9 mouse cellular contexts compared by ENCODE assay signal in the genomic region with DNA sequence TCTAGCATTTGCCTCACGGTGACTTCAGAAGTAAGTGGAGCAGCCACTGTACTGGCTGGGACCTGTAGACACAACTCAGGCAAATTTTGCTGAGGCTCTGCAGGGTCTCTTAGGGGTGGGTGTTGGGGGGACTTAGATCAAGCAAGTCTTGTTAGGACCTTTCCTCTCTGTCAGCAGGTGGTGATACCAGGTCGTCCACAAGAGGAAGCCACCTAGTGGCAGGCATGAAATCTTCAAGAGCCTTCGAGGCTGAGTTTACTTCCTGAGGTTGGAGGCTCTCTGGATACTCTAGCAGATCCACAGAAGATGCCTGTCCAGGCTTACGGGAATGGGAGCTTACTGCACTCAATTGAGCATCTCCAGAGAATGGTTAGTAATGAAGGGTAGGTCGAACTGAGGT.
DNase-seq lines count a peak whose midpoint lies in the region; ATAC-seq and TF ChIP-seq lines count a peak whose summit lies in the region.
"Had no signal": no experiment of that assay in that cellular context is flagged by ENCODE, and none has a peak within 500 bp of the region (broad histone marks: within the 10 kb centered on the region; RNA-seq: fewer than 3 reads in every experiment).

No protein-coding gene starts in this region.

- no peaks in the 10 kb centered on the region for H3K27me3 ChIP-seq in liver, embryonic 14.5 days (ENCODE audit: control insufficient read depth, insufficient read depth, low read length)
- no peaks in the 10 kb centered on the region for H3K27me3 ChIP-seq in liver, embryonic 11.5 days (replicated peaks; ENCODE audit: control insufficient read depth, insufficient read depth, low read length)
- no peaks in the 10 kb centered on the region for H3K27me3 ChIP-seq in thymus, adult 2 months (ENCODE audit: control insufficient read depth, insufficient read depth, low read length)
- H3K27me3 ChIP-seq: limb, embryonic 13.5 days had no signal

- no peaks in the 10 kb centered on the region for H3K36me3 ChIP-seq in liver, embryonic 14.5 days (replicated peaks; ENCODE audit: control insufficient read depth, insufficient read depth, low read depth)
- H3K36me3 ChIP-seq in liver, embryonic 11.5 days (ENCODE audit: control insufficient read depth, insufficient read depth, low read length), result no peaks in the 10 kb centered on the region
- no peaks in the 10 kb centered on the region for H3K36me3 ChIP-seq in thymus, adult 2 months (ENCODE audit: control insufficient read depth, insufficient read depth, low read length)
- H3K36me3 ChIP-seq: limb, embryonic 13.5 days had no signal

- H3K4me3 ChIP-seq in liver, embryonic 14.5 days (ENCODE audit: insufficient read depth in 1 of 2, low read depth in 2 of 2, low read length in 2 of 2), result no peak overlapping the region
- no peak overlapping the region for H3K4me3 ChIP-seq in liver, embryonic 11.5 days (ENCODE audit: low read depth, low read length)
- no peak overlapping the region for H3K4me3 ChIP-seq in thymus, adult 2 months (ENCODE audit: control insufficient read depth, insufficient read depth, low read length)
- H3K4me3 ChIP-seq: limb, embryonic 13.5 days had no signal

- H3K9ac ChIP-seq in liver, embryonic 14.5 days (replicated peaks), result no peak overlapping the region
- no peak overlapping the region for H3K9ac ChIP-seq in liver, embryonic 11.5 days (ENCODE audit: low read depth, low read length)
- H3K9ac ChIP-seq: limb, embryonic 13.5 days had no signal

- H3K27ac ChIP-seq in liver, embryonic 14.5 days, result no peak overlapping the region
- no peak overlapping the region for H3K27ac ChIP-seq in liver, embryonic 11.5 days (ENCODE audit: low read depth, low read length)
- H3K27ac ChIP-seq in thymus, adult 2 months (ENCODE audit: control insufficient read depth, insufficient read depth, low read length), result no peak overlapping the region
- H3K27ac ChIP-seq: limb, embryonic 13.5 days had no signal

- H3K4me1 ChIP-seq in liver, embryonic 14.5 days (replicated peaks; ENCODE audit: control insufficient read depth in 2 of 2, insufficient read depth in 2 of 2, low read length in 1 of 2), result no peaks in the 10 kb centered on the region; a peak in 1 of 4 replicates
- no peaks in the 10 kb centered on the region for H3K4me1 ChIP-seq in liver, embryonic 11.5 days (replicated peaks; ENCODE audit: control insufficient read depth, insufficient read depth, low read length)
- H3K4me1 ChIP-seq in thymus, adult 2 months (replicated peaks; ENCODE audit: control insufficient read depth, insufficient read depth, low read length), result peaks cover 22% of the 10 kb centered on the region
- H3K4me1 ChIP-seq: limb, embryonic 13.5 days had no signal

- DNase-seq in liver, embryonic 14.5 days (ENCODE audit: low read depth in 3 of 3, low spot score in 3 of 3), result no peak
- DNase-seq in liver, embryonic 11.5 days (ENCODE audit: low spot score), result no peak
- DNase-seq in R1 (ENCODE audit: low read depth, low spot score), result peak; percentile 48
- peak; percentile 52 for DNase-seq in thymus, adult 2 months
- DNase-seq in layer of hippocampus, adult 18-20 months (ENCODE audit: low spot score in 2 of 2), result no peak
- no peak for DNase-seq in heart, adult 9 months (ENCODE audit: low spot score in 2 of 2)
- DNase-seq: cerebellum, adult 9-11 months had no signal

- 28% methylated on average over 5 of the region's 5 CpGs for WGBS in liver, embryonic 14.5 days (ENCODE audit: insufficient replicate concordance)
- WGBS in liver, embryonic 11.5 days, result 45% methylated on average over 5 of the region's 5 CpGs
- WGBS in thymus, adult 2 months, result 46% methylated on average over 5 of the region's 5 CpGs

- TF ChIP-seq CTCF in liver, embryonic 14.5 days (IDR thresholded peaks at IDR 0.05; ENCODE audit: low read depth), result peak; percentile 59
- TF ChIP-seq CTCF in thymus, adult 2 months (IDR thresholded peaks at IDR 0.05; ENCODE audit: borderline replicate concordance, control insufficient read depth, extremely low read depth, insufficient read depth, low read length, poor library complexity), result no peak

- H3K9me3 ChIP-seq in liver, embryonic 14.5 days (ENCODE audit: control insufficient read depth, low read length), result no peaks in the 10 kb centered on the region
- no peaks in the 10 kb centered on the region for H3K9me3 ChIP-seq in liver, embryonic 11.5 days (ENCODE audit: control insufficient read depth, low read length)
- H3K9me3 ChIP-seq: limb, embryonic 13.5 days had no signal

- ATAC-seq in liver, embryonic 14.5 days (ENCODE audit: insufficient read depth), result no peak
- ATAC-seq in liver, embryonic 11.5 days (replicated peaks; ENCODE audit: low FRiP score), result no peak
- peak; percentile 58 to 63; a peak in 3 of 4 replicates for ATAC-seq in hematopoietic stem cell, adult 5-6 weeks (replicated peaks in 1 of 2; ENCODE audit: insufficient read depth in 1 of 2, low FRiP score in 2 of 2, low TSS enrichment in 1 of 2, low read depth in 1 of 2, poor library complexity in 2 of 2, severe bottlenecking in 2 of 2)

- no peak for TF ChIP-seq POLR2A in thymus, adult 2 months (IDR thresholded peaks at IDR 0.05; ENCODE audit: control insufficient read depth, extremely low read depth, insufficient read depth, low read length, poor library complexity)

- H3K4me2 ChIP-seq in liver, embryonic 14.5 days (ENCODE audit: low read depth), result no peak overlapping the region
- no peak overlapping the region for H3K4me2 ChIP-seq in liver, embryonic 11.5 days
- H3K4me2 ChIP-seq: limb, embryonic 13.5 days had no signal

- no peak for TF ChIP-seq EP300 in liver, embryonic 14.5 days (IDR thresholded peaks at IDR 0.05; ENCODE audit: low read depth)

Comparison
In these comparisons a context has a peak if more than half of its experiments do, and no peak if none do; other contexts are left out.
1. ATAC-seq: peak in hematopoietic stem cell, adult 5-6 weeks (2 of 2); none in liver, embryonic 14.5 days (single experiment) and liver, embryonic 11.5 days (single experiment).
2. DNase-seq: peak in R1 (single experiment) and thymus, adult 2 months (single experiment); none in liver, embryonic 14.5 days (0 of 3), liver, embryonic 11.5 days (single experiment), layer of hippocampus, adult 18-20 months (0 of 2) and heart, adult 9 months (0 of 2).